Comparison of ENCODE assay signal across 8 mouse cellular contexts in genomic region chr7:35054977-35055618, GRCm38 (mm10). TPM values are rescaled to one million over a fixed set of nuclear protein-coding genes. Genes with fewer than 3 reads are reported as not detected.
DNase-seq lines count a peak whose midpoint lies in the region; ATAC-seq and TF ChIP-seq lines count a peak whose summit lies in the region.

No protein-coding gene starts in this region.

- no peaks in the 10 kb centered on the region; the same call in 1 of the 2 replicates for H3K9me3 ChIP-seq in forebrain, embryonic 13.5 days (replicated peaks)
- H3K9me3 ChIP-seq in liver, embryonic 11.5 days (ENCODE audit: control insufficient read depth, low read length) = no peaks in the 10 kb centered on the region; the same call in 1 of the 2 replicates
- H3K9me3 ChIP-seq in stomach, embryonic 15.5 days = no peaks in the 10 kb centered on the region

- WGBS in spleen, adult 2 months = 75% methylated on average over 2 of the region's 2 CpGs
- 51% methylated on average over 2 of the region's 2 CpGs for WGBS in forebrain, embryonic 13.5 days
- WGBS in liver, embryonic 11.5 days = 52% methylated on average over 2 of the region's 2 CpGs
- WGBS in stomach, embryonic 15.5 days = 57% methylated on average over 2 of the region's 2 CpGs

- no peak for TF ChIP-seq CTCF in spleen, adult 2 months (IDR thresholded peaks at IDR 0.05; ENCODE audit: extremely low read depth, insufficient read depth, insufficient read length, insufficient replicate concordance)

- peaks cover 4% of the 10 kb centered on the region for H3K36me3 ChIP-seq in spleen, adult 2 months (ENCODE audit: control insufficient read depth, insufficient read depth, low read length)
- peaks cover 7% of the 10 kb centered on the region for H3K36me3 ChIP-seq in forebrain, embryonic 13.5 days (ENCODE audit: poor library complexity, severe bottlenecking)
- H3K36me3 ChIP-seq in liver, embryonic 11.5 days (ENCODE audit: control insufficient read depth, insufficient read depth, low read length) = peaks cover 8% of the 10 kb centered on the region; the same call in 1 of the 2 replicates
- H3K36me3 ChIP-seq in stomach, embryonic 15.5 days = peaks cover 7% of the 10 kb centered on the region; the same call in 1 of the 2 replicates

- H3K4me2 ChIP-seq in forebrain, embryonic 13.5 days = peak overlapping the region; percentile 94
- H3K4me2 ChIP-seq in liver, embryonic 11.5 days = peak overlapping the region; percentile 94
- peak overlapping the region; percentile 67 for H3K4me2 ChIP-seq in stomach, embryonic 15.5 days

- DNase-seq in spleen, adult 2 months (ENCODE audit: low read depth in 1 of 2, low spot score in 2 of 2) = no peak
- no peak for DNase-seq in spleen, postnatal 4 days (ENCODE audit: low spot score in 2 of 2)
- no peak for DNase-seq in liver, embryonic 11.5 days (ENCODE audit: low spot score)
- DNase-seq in adrenal gland, adult 18-20 months (ENCODE audit: low spot score in 2 of 2) = no peak
- DNase-seq in adrenal gland, postnatal 4 days (ENCODE audit: low spot score in 2 of 2) = no peak

- TF ChIP-seq POLR2A in spleen, adult 2 months (IDR thresholded peaks at IDR 0.05; ENCODE audit: low read depth, low read length) = no peak

- H3K4me3 ChIP-seq in spleen, adult 2 months (ENCODE audit: extremely low read depth, insufficient read depth, insufficient read length) = peak overlapping the region; percentile 72
- H3K4me3 ChIP-seq in forebrain, embryonic 13.5 days = peak overlapping the region; percentile 94
- peak overlapping the region; percentile 99 for H3K4me3 ChIP-seq in liver, embryonic 11.5 days (ENCODE audit: low read depth, low read length)
- peak overlapping the region; percentile 66 for H3K4me3 ChIP-seq in stomach, embryonic 15.5 days (replicated peaks)

- ATAC-seq in forebrain, embryonic 13.5 days = no peak
- no peak for ATAC-seq in liver, embryonic 11.5 days (replicated peaks; ENCODE audit: low FRiP score)
- no peak for ATAC-seq in stomach, embryonic 15.5 days (ENCODE audit: insufficient read depth, low FRiP score, low read depth)
- no peak for ATAC-seq in frontal cortex, adult (ENCODE audit: low TSS enrichment)

- peaks cover 8% of the 10 kb centered on the region; the same call in 1 of the 2 replicates for H3K4me1 ChIP-seq in spleen, adult 2 months (ENCODE audit: control insufficient read depth, insufficient read depth, insufficient read length)
- H3K4me1 ChIP-seq in forebrain, embryonic 13.5 days = peaks cover 28% of the 10 kb centered on the region
- peaks cover 23% of the 10 kb centered on the region for H3K4me1 ChIP-seq in liver, embryonic 11.5 days (replicated peaks; ENCODE audit: control insufficient read depth, insufficient read depth, low read length)
- 0 out of 2 replicates have a peak, but pooled peaks cover 3% of the 10 kb centered on the region for H3K4me1 ChIP-seq in stomach, embryonic 15.5 days

- peak overlapping the region; percentile 81; the same call in 1 of the 2 replicates for H3K27ac ChIP-seq in spleen, adult 2 months (ENCODE audit: insufficient read depth, low read length)
- no peak overlapping the region for H3K27ac ChIP-seq in forebrain, embryonic 13.5 days
- peak overlapping the region; percentile 87; the same call in 1 of the 2 replicates for H3K27ac ChIP-seq in liver, embryonic 11.5 days (ENCODE audit: low read depth, low read length)
- no peak overlapping the region for H3K27ac ChIP-seq in stomach, embryonic 15.5 days

- peak overlapping the region; percentile 96 for H3K9ac ChIP-seq in forebrain, embryonic 13.5 days
- peak overlapping the region; percentile 93 for H3K9ac ChIP-seq in liver, embryonic 11.5 days (ENCODE audit: low read depth, low read length)
- H3K9ac ChIP-seq in stomach, embryonic 15.5 days = peak overlapping the region; percentile 56; the same call in 1 of the 2 replicates

- H3K27me3 ChIP-seq in spleen, adult 2 months (ENCODE audit: control insufficient read depth, insufficient read depth, low read length) = no peaks in the 10 kb centered on the region
- H3K27me3 ChIP-seq in forebrain, embryonic 13.5 days = no peaks in the 10 kb centered on the region
- H3K27me3 ChIP-seq in liver, embryonic 11.5 days (replicated peaks; ENCODE audit: control insufficient read depth, insufficient read depth, low read length) = no peaks in the 10 kb centered on the region
- no peaks in the 10 kb centered on the region for H3K27me3 ChIP-seq in stomach, embryonic 15.5 days (replicated peaks)

RNA-seq across cellular contexts. Expression of gene Cebpg, which starts 1.3 kb away (rescaled TPM):
- 4.2 and 4.6 TPM in 2 replicates for polyA plus RNA-seq in spleen, adult 2 months (2012; rRNA removed)
- polyA plus RNA-seq in forebrain, embryonic 13.5 days (2015; fragmentation: Nextera tagmentation; extraction: Ambion mirVana) = 60.8 and 61.7 TPM in 2 replicates
- polyA plus RNA-seq in liver, embryonic 11.5 days (2014; fragmentation: Nextera tagmentation; extraction: Ambion mirVana) = 25.6 and 26.2 TPM in 2 replicates
- polyA plus RNA-seq in stomach, embryonic 15.5 days (2015; fragmentation: Nextera tagmentation; extraction: Ambion mirVana) = 36.5 and 37.9 TPM in 2 replicates
- 10 to 100 TPM; 57.2 to 70.4 TPM for total RNA-seq in adrenal gland, adult 18-20 months (2021)
- 10 to 100 TPM; 32.1 to 33.9 TPM for total RNA-seq in adrenal gland, postnatal 4 days (2021)

Comparison
In these comparisons a context has a peak if more than half of its experiments do, and no peak if none do; other contexts are left out.
1. H3K27ac ChIP-seq: peak in spleen, adult 2 months (single experiment) and liver, embryonic 11.5 days (single experiment); none in forebrain, embryonic 13.5 days (single experiment) and stomach, embryonic 15.5 days (single experiment).
2. Peak in every context shown above with its lines, with median percentiles within 50 percentile points of each other: H3K4me3 ChIP-seq, H3K4me2 ChIP-seq and H3K9ac ChIP-seq.